Mouse (Mus musculus) lung, postnatal 25 days (tissue): ENCODE results near the gene Zfp182.

Source experiments
- DNase-seq: peaks from one replicate; pipeline ENCODE4 v3.0.0; 2022; ENCODE audit warnings: low spot score

The Zfp182 gene

GRCm38 (mm10) chrX:21061866-21062543, at the start of gene Zfp182:
Gene Zfp182 (minus strand): TSS chrX:21062316.
- DNase-seq: peak; percentile 89

GRCm38 (mm10) chrX:21089867-21090239, 27.7 kb upstream of the Zfp182 start:
- DNase-seq: no peak

- peak; percentile 56 for DNase-seq
Measured at GRCm38 (mm10) chrX:21088983-21089866, 27.1 kb upstream of the Zfp182 start, which contains the start of gene Zfp300. Gene Zfp300 (minus strand): TSS chrX:21089527.

- no peak for DNase-seq
Measured at GRCm38 (mm10) chrX:21088645-21088982, 26.5 kb upstream of the Zfp182 start.

GRCm38 (mm10) chrX:21068106-21068505, 6.0 kb upstream of the Zfp182 start, which contains the start of gene Spaca5:
Gene Spaca5 (plus strand): TSS chrX:21068406.
- no peak for DNase-seq

- DNase-seq: no peak
Measured at GRCm38 (mm10) chrX:21062544-21062890, 401 bp upstream of the Zfp182 start.

- DNase-seq: no peak
Measured at GRCm38 (mm10) chrX:21061460-21061859, 656 bp downstream of the Zfp182 start.

GRCm38 (mm10) chrX:20980901-20981300, 81.2 kb downstream of the Zfp182 start:
- no peak for DNase-seq
